In genomic region chr5:142228957-142229810, GRCm38 (mm10) we compare ENCODE assay signal across 17 mouse cellular contexts.
DNase-seq lines count a peak whose midpoint lies in the region; ATAC-seq lines count a peak whose summit lies in the region.
"Had no signal": no experiment of that assay in that cellular context is flagged by ENCODE, and none has a peak within 500 bp of the region (broad histone marks: within the 10 kb centered on the region; RNA-seq: fewer than 3 reads in every experiment).

No protein-coding gene starts in this region.

- intact Hi-C loops in left cerebral cortex, postnatal 25 days (cut with DNase I): no loop called here

- H3K4me3 ChIP-seq in limb, embryonic 13.5 days: no peak overlapping the region
- H3K4me3 ChIP-seq in limb, embryonic 10.5 days: no peak overlapping the region
- no peak overlapping the region for H3K4me3 ChIP-seq in hindbrain, embryonic 13.5 days
- no peak overlapping the region for H3K4me3 ChIP-seq in kidney, embryonic 15.5 days (replicated peaks)
- no peak overlapping the region for H3K4me3 ChIP-seq in neural tube, embryonic 15.5 days (replicated peaks)
- H3K4me3 ChIP-seq: forebrain, embryonic 10.5 days; heart, embryonic 10.5 days; hindbrain, embryonic 15.5 days; megakaryocyte, embryonic 14.5 days had no signal

- no peaks in the 10 kb centered on the region; the same call in 1 of the 2 replicates for H3K9me3 ChIP-seq in limb, embryonic 13.5 days
- H3K9me3 ChIP-seq in limb, embryonic 10.5 days (replicated peaks): no peaks in the 10 kb centered on the region
- 0 out of 2 replicates have a peak, but pooled peaks cover 3% of the 10 kb centered on the region for H3K9me3 ChIP-seq in hindbrain, embryonic 13.5 days
- H3K9me3 ChIP-seq in kidney, embryonic 15.5 days (replicated peaks): peaks cover 5% of the 10 kb centered on the region
- H3K9me3 ChIP-seq in neural tube, embryonic 15.5 days (replicated peaks): no peaks in the 10 kb centered on the region
- H3K9me3 ChIP-seq: forebrain, embryonic 10.5 days; heart, embryonic 10.5 days; hindbrain, embryonic 15.5 days had no signal

- no peak overlapping the region for H3K4me2 ChIP-seq in limb, embryonic 13.5 days (replicated peaks)
- H3K4me2 ChIP-seq in hindbrain, embryonic 13.5 days: no peak overlapping the region
- H3K4me2 ChIP-seq in kidney, embryonic 15.5 days: peak overlapping the region; percentile 20; the same call in 1 of the 2 replicates
- H3K4me2 ChIP-seq in neural tube, embryonic 15.5 days: no peak overlapping the region
- H3K4me2 ChIP-seq: hindbrain, embryonic 15.5 days; liver, embryonic 11.5 days had no signal

- H3K4me1 ChIP-seq in limb, embryonic 13.5 days: no peaks in the 10 kb centered on the region
- H3K4me1 ChIP-seq in limb, embryonic 10.5 days: no peaks in the 10 kb centered on the region
- H3K4me1 ChIP-seq in hindbrain, embryonic 13.5 days (replicated peaks): no peaks in the 10 kb centered on the region
- H3K4me1 ChIP-seq in kidney, embryonic 15.5 days: peaks cover 13% of the 10 kb centered on the region
- peaks cover 8% of the 10 kb centered on the region; the same call in 1 of the 2 replicates for H3K4me1 ChIP-seq in neural tube, embryonic 15.5 days
- H3K4me1 ChIP-seq: forebrain, embryonic 10.5 days; heart, embryonic 10.5 days; hindbrain, embryonic 15.5 days; megakaryocyte, embryonic 14.5 days had no signal

- WGBS in limb, embryonic 13.5 days: 55% methylated on average over 18 of the region's 18 CpGs
- WGBS in limb, embryonic 10.5 days: 82% methylated on average over 18 of the region's 18 CpGs
- 58% methylated on average over 18 of the region's 18 CpGs for WGBS in hindbrain, embryonic 13.5 days
- WGBS in kidney, embryonic 15.5 days: 25% methylated on average over 18 of the region's 18 CpGs
- WGBS in neural tube, embryonic 15.5 days: 39% methylated on average over 18 of the region's 18 CpGs

- H3K27me3 ChIP-seq in limb, embryonic 13.5 days: no peaks in the 10 kb centered on the region
- H3K27me3 ChIP-seq in limb, embryonic 10.5 days (ENCODE audit: low read depth, poor library complexity, severe bottlenecking): no peaks in the 10 kb centered on the region
- no peaks in the 10 kb centered on the region for H3K27me3 ChIP-seq in hindbrain, embryonic 13.5 days
- 0 out of 2 replicates have a peak, but pooled peaks cover 3% of the 10 kb centered on the region for H3K27me3 ChIP-seq in kidney, embryonic 15.5 days
- no peaks in the 10 kb centered on the region for H3K27me3 ChIP-seq in neural tube, embryonic 15.5 days (replicated peaks)
- H3K27me3 ChIP-seq: hindbrain, embryonic 15.5 days; megakaryocyte, embryonic 14.5 days had no signal

- peak overlapping the region; percentile 44 for H3K27ac ChIP-seq in limb, embryonic 13.5 days
- H3K27ac ChIP-seq in limb, embryonic 10.5 days: no peak overlapping the region
- H3K27ac ChIP-seq in hindbrain, embryonic 13.5 days: peak overlapping the region; percentile 55
- peak overlapping the region; percentile 93 for H3K27ac ChIP-seq in kidney, embryonic 15.5 days
- H3K27ac ChIP-seq in neural tube, embryonic 15.5 days (replicated peaks): peak overlapping the region; percentile 7
- H3K27ac ChIP-seq: forebrain, embryonic 10.5 days; heart, embryonic 10.5 days; hindbrain, embryonic 15.5 days had no signal

- peak; percentile 57; the same call in 1 of the 2 replicates for ATAC-seq in limb, embryonic 13.5 days (ENCODE audit: low FRiP score, low read depth)
- ATAC-seq in hindbrain, embryonic 13.5 days (ENCODE audit: low FRiP score): no peak
- peak; percentile 87 for ATAC-seq in kidney, embryonic 15.5 days (replicated peaks; ENCODE audit: low FRiP score)
- ATAC-seq in neural tube, embryonic 15.5 days (ENCODE audit: low FRiP score): peak; percentile 45; the same call in 1 of the 2 replicates

- no peak overlapping the region for H3K9ac ChIP-seq in limb, embryonic 13.5 days
- H3K9ac ChIP-seq in hindbrain, embryonic 13.5 days: no peak overlapping the region
- H3K9ac ChIP-seq in kidney, embryonic 15.5 days: no peak overlapping the region
- no peak overlapping the region for H3K9ac ChIP-seq in neural tube, embryonic 15.5 days (replicated peaks)
- H3K9ac ChIP-seq: hindbrain, embryonic 15.5 days had no signal

- DNase-seq in limb, embryonic 10.5 days (ENCODE audit: low spot score): no peak
- DNase-seq in adrenal gland, postnatal 25 days: no peak
- DNase-seq in left cerebral cortex, postnatal 25 days (ENCODE audit: low spot score in 2 of 2): no peak
- DNase-seq in layer of hippocampus, postnatal 36 days: no peak
- DNase-seq: adrenal gland, adult 2 months; cerebellum, adult 9-11 months; embryo, embryonic 11 days; gastrocnemius, postnatal 14 days had no signal

- H3K36me3 ChIP-seq in limb, embryonic 13.5 days: no peaks in the 10 kb centered on the region
- H3K36me3 ChIP-seq in limb, embryonic 10.5 days: no peaks in the 10 kb centered on the region
- no peaks in the 10 kb centered on the region for H3K36me3 ChIP-seq in hindbrain, embryonic 13.5 days
- no peaks in the 10 kb centered on the region for H3K36me3 ChIP-seq in kidney, embryonic 15.5 days
- H3K36me3 ChIP-seq in neural tube, embryonic 15.5 days: no peaks in the 10 kb centered on the region
- H3K36me3 ChIP-seq: forebrain, embryonic 10.5 days; heart, embryonic 10.5 days; hindbrain, embryonic 15.5 days had no signal
